Mouse (Mus musculus) megakaryocyte, embryonic 14.5 days (primary cell): Measurements from ENCODE around the gene Prr29.

Experiments used
- FLI1 ChIP-seq: IDR thresholded peaks from 2 replicates; pipeline ENCODE4 v1.6.1; 2012; ENCODE audit warnings: low read length, inconsistent platforms, mixed read lengths
- GATA1 ChIP-seq: IDR thresholded peaks from 3 replicates; pipeline ENCODE4 v1.6.1; 2012; ENCODE audit warnings: mixed read lengths, low read length, inconsistent platforms, borderline replicate concordance

- TF ChIP-seq GATA1 (no peak), FLI1 (no peak)
Measured at GRCm38 (mm10) chr11:106359350-106359749, 5.9 kb upstream of the Prr29 start.
